Mouse (Mus musculus) left cerebral cortex, adult 2 months (tissue): ENCODE results near the gene Neurog2. TPM values are rescaled to one million over a fixed set of nuclear protein-coding genes. Genes with fewer than 3 reads are reported as not detected.

Source experiments
- DNase-seq, 2 experiments: peaks; one replicate each; pipeline ENCODE4 v3.0.0; 2021 to 2022; ENCODE audit warnings: low spot score in 2 of 2, mixed read lengths in 1 of 2; ENCODE audit errors: extremely low spot score in 1 of 2
- H3K27ac ChIP-seq: fragments of 200-600 bp; 2 replicates; pipeline ENCODE4 v1.8.1; 2022
- H3K4me3 ChIP-seq: fragments of 200-600 bp; 2 replicates; pipeline ENCODE4 v1.8.1; 2022
- CTCF ChIP-seq: fragments of 200-600 bp; IDR thresholded peaks from 2 replicates; pipeline ENCODE4 v1.8.1; 2022; ENCODE audit warnings: antibody characterized with exemption, mild to moderate bottlenecking, moderate library complexity
- intact Hi-C: fragments of 180-260 bp; cut with DNase I; formaldehyde crosslinking; loops from one replicate; pipeline ENCODE4 v1.15.1; 2025
- total RNA-seq, 2 experiments: library from RNA; stranded (reverse); gene quantifications; 2 replicates each; pipeline ENCODE4 v1.2.3; 2021

The Neurog2 gene
- total RNA-seq, 2 experiments from 2014 or later: 0.25 to 0.65 TPM

DNA sequence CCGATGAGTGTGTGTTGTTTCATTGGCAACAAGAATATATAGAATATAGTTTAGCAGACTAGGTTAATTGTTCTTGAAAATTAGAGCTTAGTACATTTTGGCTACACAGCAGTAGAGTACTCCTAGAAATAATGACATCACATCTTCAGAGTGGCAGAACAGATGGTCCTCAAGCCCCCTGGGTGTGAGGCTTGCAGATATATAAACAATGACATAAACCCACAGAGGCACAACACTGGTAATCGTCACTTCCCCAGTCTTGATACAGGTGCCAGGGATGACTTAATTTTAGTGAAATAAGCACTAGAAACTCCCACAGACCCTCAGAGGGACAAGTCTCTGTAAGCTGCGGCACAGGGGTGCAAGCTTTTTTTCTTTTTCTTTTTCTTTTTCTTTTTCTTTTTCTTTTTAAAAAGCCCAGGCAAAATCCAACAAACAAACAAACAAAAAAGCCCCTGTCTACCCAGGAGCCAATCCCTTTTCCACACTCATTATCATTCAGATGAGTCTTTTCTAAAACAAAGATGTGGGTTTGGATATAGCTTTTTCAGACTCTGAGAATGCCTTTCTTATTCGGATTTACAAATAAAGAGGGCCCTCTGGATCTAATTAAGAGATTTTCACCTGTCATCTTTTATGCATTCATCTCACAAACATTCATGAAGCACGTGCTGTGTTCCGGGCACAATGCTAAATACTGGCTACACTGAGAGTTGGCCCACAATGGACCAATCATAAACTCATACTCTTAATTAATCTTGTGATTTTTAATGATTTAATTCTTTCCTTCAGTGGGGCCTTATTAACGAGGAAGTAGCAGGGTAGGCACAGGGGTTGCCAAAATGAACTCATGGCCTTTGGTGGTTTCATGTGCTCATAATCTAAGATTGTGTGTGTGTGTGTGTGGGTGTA is 19.1 kb downstream of the Neurog2 start:
- TF ChIP-seq CTCF: no peak

DNA sequence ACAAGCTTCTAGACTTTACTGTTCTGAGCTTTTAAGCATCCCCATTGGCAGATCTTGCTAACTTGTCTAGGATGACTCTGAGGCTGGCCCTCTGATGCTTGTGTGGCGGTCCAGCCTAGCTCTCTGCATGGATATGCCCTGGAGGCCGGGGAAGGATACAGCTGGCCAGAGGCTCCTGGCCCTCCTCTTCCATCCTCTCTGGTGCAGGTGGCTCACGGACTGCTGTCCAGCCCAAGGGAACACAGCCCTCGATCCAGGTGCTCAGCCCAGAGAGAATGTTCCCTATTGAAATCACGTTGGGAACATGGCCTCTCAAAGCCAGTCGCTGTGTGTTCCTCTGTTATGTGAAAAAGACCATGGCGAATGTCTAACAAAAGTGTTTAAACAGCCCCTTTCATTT is 27.8 kb downstream of the Neurog2 start:
- intact Hi-C loops: no loop called here
- H3K27ac ChIP-seq: no peak overlapping the region

More for the DNA sequence above, 19.1 kb downstream of the Neurog2 start:
- no peak overlapping the region for H3K27ac ChIP-seq
- no peak for DNase-seq
- no peak overlapping the region for H3K4me3 ChIP-seq
- intact Hi-C loops: no loop called here

DNA sequence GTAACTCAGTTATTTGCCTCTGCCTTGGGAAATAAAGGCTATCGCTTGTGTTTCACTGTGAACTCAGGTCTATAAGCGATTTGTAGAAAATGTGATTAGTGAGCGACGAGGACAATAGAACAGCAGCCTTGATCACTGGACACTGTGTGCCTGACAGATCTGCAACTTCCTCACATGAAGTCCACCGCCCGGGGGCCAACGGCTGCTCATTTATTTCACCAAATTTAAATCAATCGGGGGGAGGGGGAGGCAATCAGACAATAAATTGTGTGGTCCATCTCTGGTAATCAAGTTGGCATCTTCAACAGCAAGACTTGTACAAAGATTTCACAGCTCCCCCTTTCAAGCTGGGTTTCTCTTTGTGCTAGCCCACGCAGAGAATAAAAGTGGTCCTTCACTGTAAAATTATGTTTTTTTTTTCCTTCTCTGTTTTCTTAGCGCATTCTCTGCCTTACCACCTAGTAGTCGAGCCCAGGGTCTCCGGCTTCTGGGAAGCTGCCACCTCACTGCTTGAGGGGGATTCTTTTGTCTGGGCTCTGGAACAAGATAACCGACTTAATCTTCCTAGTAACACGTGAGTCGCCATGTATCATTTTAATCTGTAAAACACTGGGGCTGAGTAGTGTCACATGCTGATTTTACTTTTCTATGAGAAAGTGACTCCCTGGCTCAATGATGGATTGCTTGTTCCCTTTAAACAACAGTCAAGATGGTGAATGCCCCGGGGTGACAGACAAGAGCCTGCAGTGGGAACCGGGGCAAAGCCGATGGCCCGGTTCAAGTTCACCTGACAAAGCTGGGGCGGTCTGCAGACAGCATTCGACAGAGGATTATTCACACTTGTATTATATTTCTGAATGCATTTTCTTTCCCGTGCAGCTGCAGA is 29.0 kb downstream of the Neurog2 start:
- TF ChIP-seq CTCF: no peak
- no peak for DNase-seq
- H3K4me3 ChIP-seq: no peak overlapping the region
- no peak overlapping the region for H3K27ac ChIP-seq
- intact Hi-C loops: no loop called here

More for the DNA sequence above, 27.8 kb downstream of the Neurog2 start:
- no peak overlapping the region for H3K4me3 ChIP-seq
- no peak for TF ChIP-seq CTCF
- no peak for DNase-seq

DNA sequence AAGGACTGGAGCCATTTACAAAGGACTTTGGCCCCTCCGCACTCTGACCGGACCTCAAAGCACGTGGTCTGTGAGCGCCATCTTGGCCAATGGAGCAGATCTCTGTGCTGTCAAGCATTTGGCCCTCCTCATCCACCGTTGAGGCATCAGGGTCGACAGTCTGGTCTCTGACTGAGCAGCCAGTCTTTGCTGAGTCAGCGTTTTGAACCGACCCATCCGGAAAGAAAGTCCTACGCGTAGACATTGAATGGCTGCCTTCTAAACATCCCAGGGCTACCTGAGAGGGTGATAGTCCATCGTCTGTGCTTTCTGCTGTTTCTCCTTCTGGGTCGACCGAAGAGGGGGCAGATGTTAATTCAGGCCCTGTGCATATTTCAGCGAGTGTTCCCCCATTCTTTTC is 46.8 kb downstream of the Neurog2 start:
- H3K4me3 ChIP-seq: no peak overlapping the region
- no peak for DNase-seq
- intact Hi-C loops: no loop called here
- TF ChIP-seq CTCF: no peak
- no peak overlapping the region for H3K27ac ChIP-seq

Other genes starting within 250 kb of the Neurog2 start
- 100 to 1,000 TPM; 905 to 916 TPM for gene Ank2, start 133.8 kb upstream of the Neurog2 start, total RNA-seq
- gene Larp7, start 79.8 kb upstream of the Neurog2 start, total RNA-seq: 10 to 100 TPM; 16.8 to 19.2 TPM
- 1 to 10 TPM; 2.6 to 3.5 TPM for gene Zgrf1, start 79.6 kb upstream of the Neurog2 start, total RNA-seq
- gene Alpk1, start 147.4 kb downstream of the Neurog2 start, total RNA-seq: 1 to 10 TPM; 4.6 to 5.5 TPM
- gene Tifa, start 156.7 kb downstream of the Neurog2 start, total RNA-seq: 1 to 10 TPM; 5.8 to 6.4 TPM
- 10 to 100 TPM; 81.7 to 89.0 TPM for gene Ap1ar, start 204.4 kb downstream of the Neurog2 start, total RNA-seq